Mouse (Mus musculus): ENCODE measurements around the gene Golm1. TPM values are rescaled to one million over a fixed set of nuclear protein-coding genes. Genes with fewer than 3 reads are reported as not detected.
"Not testable (repeated sequence)": the region's sequence is repeated elsewhere in the genome, so short reads cannot be mapped to it uniquely, and the experiment has no call there.

The Golm1 gene
- total RNA-seq (2015; ENCODE audit: low replicate concordance) = 13.4 and 16.1 TPM in 2 replicates
- 21.4 and 25.2 TPM in 2 replicates for total RNA-seq (2017; ENCODE audit: low replicate concordance)

GRCm38 (mm10) chr13:59675151-59676011 lies at the start of gene Golm1:
Golm1 (minus strand) TSS chr13:59675811.
- peak; percentile 85 for ATAC-seq (replicated peaks; ENCODE audit: low FRiP score, poor library complexity, severe bottlenecking)

GRCm38 (mm10) chr13:59722089-59722488 lies 46.5 kb upstream of the Golm1 start:
- not testable (repeated sequence) for ATAC-seq (replicated peaks; ENCODE audit: low FRiP score, poor library complexity, severe bottlenecking)

GRCm38 (mm10) chr13:59719475-59719874 lies 43.9 kb upstream of the Golm1 start:
- no peak for ATAC-seq (replicated peaks; ENCODE audit: low FRiP score, poor library complexity, severe bottlenecking)

- not testable (repeated sequence) for ATAC-seq (replicated peaks; ENCODE audit: low FRiP score, poor library complexity, severe bottlenecking)
These were observed 43.3 kb upstream of the Golm1 start for GRCm38 (mm10) chr13:59718857-59719440.

GRCm38 (mm10) chr13:59713710-59714109 lies 38.1 kb upstream of the Golm1 start:
- ATAC-seq (replicated peaks; ENCODE audit: low FRiP score, poor library complexity, severe bottlenecking) = no peak

- not testable (repeated sequence) for ATAC-seq (replicated peaks; ENCODE audit: low FRiP score, poor library complexity, severe bottlenecking)
These were observed 36.4 kb upstream of the Golm1 start, which contains the start of gene Spata31d1b for GRCm38 (mm10) chr13:59711984-59712383. Spata31d1b (plus strand) TSS chr13:59712284.

GRCm38 (mm10) chr13:59710230-59710629 lies 34.6 kb upstream of the Golm1 start, which contains the start of gene Spata31d1a:
Spata31d1a (minus strand) TSS chr13:59710330.
- no peak for ATAC-seq (replicated peaks; ENCODE audit: low FRiP score, poor library complexity, severe bottlenecking)

GRCm38 (mm10) chr13:59704562-59704961 lies 29.0 kb upstream of the Golm1 start:
- no peak for ATAC-seq (replicated peaks; ENCODE audit: low FRiP score, poor library complexity, severe bottlenecking)

GRCm38 (mm10) chr13:59703514-59703913 lies 27.9 kb upstream of the Golm1 start:
- ATAC-seq (replicated peaks; ENCODE audit: low FRiP score, poor library complexity, severe bottlenecking) = no peak

GRCm38 (mm10) chr13:59700137-59700536 lies 24.5 kb upstream of the Golm1 start:
- ATAC-seq (replicated peaks; ENCODE audit: low FRiP score, poor library complexity, severe bottlenecking) = 0 out of 2 replicates have a peak, but pooled peaks have one; percentile 28

- no peak for ATAC-seq (replicated peaks; ENCODE audit: low FRiP score, poor library complexity, severe bottlenecking)
These were observed 23.5 kb upstream of the Golm1 start for GRCm38 (mm10) chr13:59699131-59699530.

- ATAC-seq (replicated peaks; ENCODE audit: low FRiP score, poor library complexity, severe bottlenecking) = no peak
These were observed 20.2 kb upstream of the Golm1 start for GRCm38 (mm10) chr13:59695781-59696180.

GRCm38 (mm10) chr13:59694008-59694407 lies 18.4 kb upstream of the Golm1 start, which contains the start of gene 4921517D22Rik:
4921517D22Rik (minus strand) TSS chr13:59694108.
- no peak for ATAC-seq (replicated peaks; ENCODE audit: low FRiP score, poor library complexity, severe bottlenecking)

- ATAC-seq (replicated peaks; ENCODE audit: low FRiP score, poor library complexity, severe bottlenecking) = no peak
These were observed 15.9 kb upstream of the Golm1 start for GRCm38 (mm10) chr13:59691478-59691877.

GRCm38 (mm10) chr13:59690576-59690975 lies 15.0 kb upstream of the Golm1 start:
- ATAC-seq (replicated peaks; ENCODE audit: low FRiP score, poor library complexity, severe bottlenecking) = no peak

GRCm38 (mm10) chr13:59689843-59690242 lies 14.2 kb upstream of the Golm1 start:
- ATAC-seq (replicated peaks; ENCODE audit: low FRiP score, poor library complexity, severe bottlenecking) = no peak

GRCm38 (mm10) chr13:59689313-59689712 lies 13.7 kb upstream of the Golm1 start:
- no peak for ATAC-seq (replicated peaks; ENCODE audit: low FRiP score, poor library complexity, severe bottlenecking)

- ATAC-seq (replicated peaks; ENCODE audit: low FRiP score, poor library complexity, severe bottlenecking) = no peak
These were observed 12.7 kb upstream of the Golm1 start for GRCm38 (mm10) chr13:59688338-59688770.

- ATAC-seq (replicated peaks; ENCODE audit: low FRiP score, poor library complexity, severe bottlenecking) = no peak
These were observed 9.6 kb upstream of the Golm1 start for GRCm38 (mm10) chr13:59685236-59685635.

- ATAC-seq (replicated peaks; ENCODE audit: low FRiP score, poor library complexity, severe bottlenecking) = 0 out of 2 replicates have a peak, but pooled peaks have one; percentile 41
These were observed 7.0 kb upstream of the Golm1 start for GRCm38 (mm10) chr13:59682629-59683028.

GRCm38 (mm10) chr13:59679908-59680307 lies 4.3 kb upstream of the Golm1 start:
- no peak for ATAC-seq (replicated peaks; ENCODE audit: low FRiP score, poor library complexity, severe bottlenecking)
